Mouse (Mus musculus): ENCODE measurements around the gene Tssk3.
A peak's percentile ranks its signal among the peaks of the same experiment; 100 is the strongest.

The Tssk3 gene

GRCm38 (mm10) chr4:129500607-129501566 is 10.1 kb upstream of the Tssk3 start:
- peak; percentile 91 for DNase-seq

- no peak for DNase-seq
These were observed 9.2 kb upstream of the Tssk3 start for GRCm38 (mm10) chr4:129500017-129500416.

- DNase-seq, result peak; percentile 45
These were observed 8.1 kb upstream of the Tssk3 start for GRCm38 (mm10) chr4:129498941-129499340.

- DNase-seq, result peak; percentile 72
These were observed 5.8 kb upstream of the Tssk3 start for GRCm38 (mm10) chr4:129496631-129497030.

GRCm38 (mm10) chr4:129495672-129496562 is 5.1 kb upstream of the Tssk3 start:
- DNase-seq, result peak; percentile 41

GRCm38 (mm10) chr4:129494681-129495080 is 3.9 kb upstream of the Tssk3 start:
- peak; percentile 43 for DNase-seq

GRCm38 (mm10) chr4:129481090-129481489 is 9.7 kb downstream of the Tssk3 start:
- DNase-seq, result no peak

- DNase-seq, result no peak
These were observed 11.0 kb downstream of the Tssk3 start for GRCm38 (mm10) chr4:129479863-129480262.

GRCm38 (mm10) chr4:129476047-129476446 is 14.8 kb downstream of the Tssk3 start:
- no peak for DNase-seq

- DNase-seq, result no peak
These were observed 26.5 kb downstream of the Tssk3 start for GRCm38 (mm10) chr4:129464286-129464815.

GRCm38 (mm10) chr4:129463097-129464059 is 27.4 kb downstream of the Tssk3 start:
- DNase-seq, result no peak

- peak; percentile 50 for DNase-seq
These were observed 28.7 kb downstream of the Tssk3 start for GRCm38 (mm10) chr4:129462118-129462517.

- peak; percentile 100 for DNase-seq
These were observed 29.4 kb downstream of the Tssk3 start, which contains the start of gene Bsdc1 for GRCm38 (mm10) chr4:129461183-129461960. Bsdc1 (plus strand) TSS chr4:129461581.

GRCm38 (mm10) chr4:129460827-129461182 is 30.0 kb downstream of the Tssk3 start:
- peak; percentile 31 for DNase-seq

GRCm38 (mm10) chr4:129459726-129460125 is 31.1 kb downstream of the Tssk3 start:
- DNase-seq, result peak; percentile 64

GRCm38 (mm10) chr4:129457311-129457710 is 33.5 kb downstream of the Tssk3 start:
- peak; percentile 60 for DNase-seq

GRCm38 (mm10) chr4:129456126-129456525 is 34.7 kb downstream of the Tssk3 start:
- peak; percentile 61 for DNase-seq

- DNase-seq, result peak; percentile 90
These were observed 35.6 kb downstream of the Tssk3 start for GRCm38 (mm10) chr4:129455265-129455664.

GRCm38 (mm10) chr4:129451471-129452169 is 39.2 kb downstream of the Tssk3 start:
- DNase-seq, result no peak

- DNase-seq, result no peak
These were observed 40.0 kb downstream of the Tssk3 start for GRCm38 (mm10) chr4:129450851-129451250.
